Mouse (Mus musculus): Measurements from ENCODE around the gene Hnrnpul2.

DNA sequence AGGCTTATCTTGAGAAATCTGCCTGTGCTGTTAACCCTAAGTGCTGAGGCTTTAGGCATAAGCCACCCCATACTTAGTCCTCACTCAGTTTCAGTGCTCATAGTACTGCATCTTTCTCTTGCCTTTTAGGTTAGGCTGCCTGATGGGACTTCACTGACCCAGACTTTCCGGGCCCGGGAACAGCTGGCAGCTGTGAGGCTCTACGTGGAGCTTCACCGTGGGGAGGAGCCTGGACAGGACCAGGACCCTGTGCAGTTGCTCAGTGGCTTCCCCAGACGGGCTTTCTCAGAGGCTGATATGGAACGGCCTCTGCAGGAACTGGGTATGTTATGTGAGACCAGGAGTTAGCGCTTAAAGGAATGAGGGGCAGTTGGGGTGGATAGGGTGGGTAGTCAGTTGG is 55.2 kb downstream of the Hnrnpul2 start:
- TF ChIP-seq MYOD1 (IDR thresholded peaks at IDR 0.05; ENCODE audit: control insufficient read depth in 1 of 3, insufficient read length in 2 of 3, low read depth in 2 of 3) (no peak), USF1 (IDR thresholded peaks at IDR 0.05; ENCODE audit: low read depth) (no peak), TCF3 (IDR thresholded peaks at IDR 0.05; ENCODE audit: insufficient read length, low read depth) (no peak)

All from myocyte (in vitro differentiated cells).